Mouse (Mus musculus): ENCODE results near the gene Hdac11. TPM values are rescaled to one million over a fixed set of nuclear protein-coding genes. Genes with fewer than 3 reads are reported as not detected.
A peak's percentile ranks its signal among the peaks of the same experiment; 100 is the strongest.

The Hdac11 gene
- polyA plus RNA-seq, 1 experiment = 6.1 TPM

GRCm38 (mm10) chr6:91124286-91125227 lies 31.9 kb upstream of the Hdac11 start:
- Histone ChIP-seq H3K36me3 (ENCODE audit: control insufficient read depth, insufficient read depth, low read length, poor library complexity, severe bottlenecking) (no peaks in the 10 kb centered on the region), H3K9ac (ENCODE audit: low read depth, poor library complexity, severe bottlenecking) (no peak overlapping the region), H3K4me1 (ENCODE audit: control insufficient read depth, insufficient read depth, low read length) (no peaks in the 10 kb centered on the region), H3K9me3 (replicated peaks; ENCODE audit: control insufficient read depth, insufficient read depth, low read length, poor library complexity, severe bottlenecking) (no peaks in the 10 kb centered on the region), H3K4me3 (ENCODE audit: low read depth, low read length) (no peak overlapping the region), H3K27me3 (ENCODE audit: control insufficient read depth, insufficient read depth, low read length, poor library complexity, severe bottlenecking) (no peaks in the 10 kb centered on the region), H3K27ac (ENCODE audit: insufficient read depth, low read length) (no peak overlapping the region)
- no peak for TF ChIP-seq EP300 (IDR thresholded peaks at IDR 0.05; ENCODE audit: insufficient read depth, low read depth, low read length)
- no peak for TF ChIP-seq CTCF (IDR thresholded peaks at IDR 0.05; ENCODE audit: low read depth, low read length)
- TF ChIP-seq POLR2A (IDR thresholded peaks at IDR 0.05; ENCODE audit: insufficient read depth, low read length) = no peak

- Histone ChIP-seq H3K9ac (ENCODE audit: low read depth, poor library complexity, severe bottlenecking) (no peak overlapping the region), H3K27me3 (ENCODE audit: control insufficient read depth, insufficient read depth, low read length, poor library complexity, severe bottlenecking) (no peaks in the 10 kb centered on the region)
- TF ChIP-seq CTCF (IDR thresholded peaks at IDR 0.05; ENCODE audit: low read depth, low read length) (no peak), EP300 (IDR thresholded peaks at IDR 0.05; ENCODE audit: insufficient read depth, low read depth, low read length) (no peak), POLR2A (IDR thresholded peaks at IDR 0.05; ENCODE audit: insufficient read depth, low read length) (no peak)
Measured at GRCm38 (mm10) chr6:91125228-91125585, 31.3 kb upstream of the Hdac11 start.

GRCm38 (mm10) chr6:91128996-91129395 lies 27.5 kb upstream of the Hdac11 start:
- Histone ChIP-seq H3K27me3 (ENCODE audit: control insufficient read depth, insufficient read depth, low read length, poor library complexity, severe bottlenecking) (no peaks in the 10 kb centered on the region), H3K4me3 (ENCODE audit: low read depth, low read length) (no peak overlapping the region), H3K9ac (ENCODE audit: low read depth, poor library complexity, severe bottlenecking) (no peak overlapping the region), H3K27ac (ENCODE audit: insufficient read depth, low read length) (no peak overlapping the region), H3K4me1 (ENCODE audit: control insufficient read depth, insufficient read depth, low read length) (no peaks in the 10 kb centered on the region), H3K9me3 (replicated peaks; ENCODE audit: control insufficient read depth, insufficient read depth, low read length, poor library complexity, severe bottlenecking) (no peaks in the 10 kb centered on the region), H3K36me3 (ENCODE audit: control insufficient read depth, insufficient read depth, low read length, poor library complexity, severe bottlenecking) (no peaks in the 10 kb centered on the region)
- TF ChIP-seq POLR2A (IDR thresholded peaks at IDR 0.05; ENCODE audit: insufficient read depth, low read length) = no peak
- TF ChIP-seq CTCF (IDR thresholded peaks at IDR 0.05; ENCODE audit: low read depth, low read length) = peak; percentile 51

More at GRCm38 (mm10) chr6:91125228-91125585, 31.3 kb upstream of the Hdac11 start:
- Histone ChIP-seq H3K9me3 (replicated peaks; ENCODE audit: control insufficient read depth, insufficient read depth, low read length, poor library complexity, severe bottlenecking) (no peaks in the 10 kb centered on the region), H3K4me3 (ENCODE audit: low read depth, low read length) (no peak overlapping the region), H3K4me1 (ENCODE audit: control insufficient read depth, insufficient read depth, low read length) (no peaks in the 10 kb centered on the region), H3K27ac (ENCODE audit: insufficient read depth, low read length) (no peak overlapping the region), H3K36me3 (ENCODE audit: control insufficient read depth, insufficient read depth, low read length, poor library complexity, severe bottlenecking) (no peaks in the 10 kb centered on the region)

GRCm38 (mm10) chr6:91130856-91131255 lies 25.6 kb upstream of the Hdac11 start:
- TF ChIP-seq EP300 (IDR thresholded peaks at IDR 0.05; ENCODE audit: insufficient read depth, low read depth, low read length) (no peak), POLR2A (IDR thresholded peaks at IDR 0.05; ENCODE audit: insufficient read depth, low read length) (no peak), CTCF (IDR thresholded peaks at IDR 0.05; ENCODE audit: low read depth, low read length) (no peak)
- no peaks in the 10 kb centered on the region for H3K36me3 ChIP-seq (ENCODE audit: control insufficient read depth, insufficient read depth, low read length, poor library complexity, severe bottlenecking)

GRCm38 (mm10) chr6:91137343-91137956 lies 19.0 kb upstream of the Hdac11 start:
- no peaks in the 10 kb centered on the region for H3K36me3 ChIP-seq (ENCODE audit: control insufficient read depth, insufficient read depth, low read length, poor library complexity, severe bottlenecking)
- H3K9ac ChIP-seq (ENCODE audit: low read depth, poor library complexity, severe bottlenecking) = no peak overlapping the region
- H3K9me3 ChIP-seq (replicated peaks; ENCODE audit: control insufficient read depth, insufficient read depth, low read length, poor library complexity, severe bottlenecking) = no peaks in the 10 kb centered on the region
- TF ChIP-seq EP300 (IDR thresholded peaks at IDR 0.05; ENCODE audit: insufficient read depth, low read depth, low read length) (no peak), CTCF (IDR thresholded peaks at IDR 0.05; ENCODE audit: low read depth, low read length) (no peak), POLR2A (IDR thresholded peaks at IDR 0.05; ENCODE audit: insufficient read depth, low read length) (no peak)
- no peak overlapping the region for H3K4me3 ChIP-seq (ENCODE audit: low read depth, low read length)
- no peaks in the 10 kb centered on the region for H3K27me3 ChIP-seq (ENCODE audit: control insufficient read depth, insufficient read depth, low read length, poor library complexity, severe bottlenecking)
- H3K27ac ChIP-seq (ENCODE audit: insufficient read depth, low read length) = no peak overlapping the region
- no peaks in the 10 kb centered on the region for H3K4me1 ChIP-seq (ENCODE audit: control insufficient read depth, insufficient read depth, low read length)

More at GRCm38 (mm10) chr6:91130856-91131255, 25.6 kb upstream of the Hdac11 start:
- H3K4me1 ChIP-seq (ENCODE audit: control insufficient read depth, insufficient read depth, low read length) = no peaks in the 10 kb centered on the region
- no peak overlapping the region for H3K9ac ChIP-seq (ENCODE audit: low read depth, poor library complexity, severe bottlenecking)
- H3K9me3 ChIP-seq (replicated peaks; ENCODE audit: control insufficient read depth, insufficient read depth, low read length, poor library complexity, severe bottlenecking) = no peaks in the 10 kb centered on the region
- no peak overlapping the region for H3K4me3 ChIP-seq (ENCODE audit: low read depth, low read length)
- H3K27ac ChIP-seq (ENCODE audit: insufficient read depth, low read length) = no peak overlapping the region
- no peaks in the 10 kb centered on the region for H3K27me3 ChIP-seq (ENCODE audit: control insufficient read depth, insufficient read depth, low read length, poor library complexity, severe bottlenecking)

GRCm38 (mm10) chr6:91139846-91140245 lies 16.6 kb upstream of the Hdac11 start:
- H3K4me1 ChIP-seq (ENCODE audit: control insufficient read depth, insufficient read depth, low read length) = no peaks in the 10 kb centered on the region
- H3K36me3 ChIP-seq (ENCODE audit: control insufficient read depth, insufficient read depth, low read length, poor library complexity, severe bottlenecking) = no peaks in the 10 kb centered on the region
- H3K27me3 ChIP-seq (ENCODE audit: control insufficient read depth, insufficient read depth, low read length, poor library complexity, severe bottlenecking) = no peaks in the 10 kb centered on the region
- H3K9ac ChIP-seq (ENCODE audit: low read depth, poor library complexity, severe bottlenecking) = no peak overlapping the region
- H3K27ac ChIP-seq (ENCODE audit: insufficient read depth, low read length) = no peak overlapping the region
- no peak overlapping the region for H3K4me3 ChIP-seq (ENCODE audit: low read depth, low read length)
- TF ChIP-seq EP300 (IDR thresholded peaks at IDR 0.05; ENCODE audit: insufficient read depth, low read depth, low read length) (no peak), CTCF (IDR thresholded peaks at IDR 0.05; ENCODE audit: low read depth, low read length) (peak; percentile 92)
- H3K9me3 ChIP-seq (replicated peaks; ENCODE audit: control insufficient read depth, insufficient read depth, low read length, poor library complexity, severe bottlenecking) = no peaks in the 10 kb centered on the region
